Mouse (Mus musculus): ENCODE results near the gene Axin2. TPM values are rescaled to one million over a fixed set of nuclear protein-coding genes. Genes with fewer than 3 reads are reported as not detected.

Gene Axin2
- 14.1 TPM for polyA plus RNA-seq (2015; fragmentation: Illumina TruSeq; extraction: RNeasy Lipid Tissue Mini Kit (QIAGEN cat#74804); ENCODE audit: low read depth, low replicate concordance)

DNA sequence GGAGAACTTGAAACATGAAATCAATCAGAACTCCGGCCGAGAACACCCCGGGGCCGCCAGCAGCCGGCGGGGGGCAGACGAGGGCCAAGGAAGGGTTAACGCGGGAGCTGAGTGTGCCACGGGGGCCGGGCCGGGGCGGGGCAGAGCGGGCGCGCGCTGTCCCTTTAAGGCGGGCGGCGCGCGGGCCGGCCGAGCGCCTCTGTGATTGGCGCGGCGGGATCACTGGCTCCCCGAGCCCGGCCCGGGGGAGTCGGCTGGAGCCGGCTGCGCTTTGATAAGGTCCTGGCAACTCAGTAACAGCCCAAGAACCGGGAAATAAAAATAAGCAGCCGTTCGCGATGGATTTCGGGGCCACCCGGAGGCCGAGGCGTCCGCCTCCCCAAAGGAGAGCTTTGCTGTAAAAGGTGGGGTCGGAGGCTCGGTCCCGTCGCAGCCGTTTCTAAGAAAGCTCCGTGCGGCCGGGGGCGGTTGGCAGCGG is at the start of gene Axin2:
Axin2 (plus strand) TSS at position 192 of the 478 bp plus-strand sequence.

Other genes with a start within 250 kb of the Axin2 start
- gene E030025P04Rik, start 224.0 kb downstream of the Axin2 start, polyA plus RNA-seq (2015; fragmentation: Illumina TruSeq; extraction: RNeasy Lipid Tissue Mini Kit (QIAGEN cat#74804); ENCODE audit: low read depth, low replicate concordance): not detected

Measured in brain, adult 10 weeks (tissue).